Mouse (Mus musculus) stomach, postnatal 0 days (tissue): Measurements from ENCODE around the gene Rcan2.

ENCODE experiments used
- CTCF ChIP-seq: IDR thresholded peaks from 2 replicates; pipeline ENCODE4 v1.5.1; 2016; ENCODE audit warnings: antibody characterized with exemption, low read depth, mild to moderate bottlenecking, moderate library complexity
- EP300 ChIP-seq: optimal IDR thresholded peaks from 2 replicates; pipeline ENCODE3; 2016; ENCODE audit warnings: antibody characterized with exemption

- TF ChIP-seq CTCF = no peak
- no peak for TF ChIP-seq EP300
Observed at GRCm38 (mm10) chr17:43827261-43827660, 26.1 kb downstream of the Rcan2 start.
